In genomic region chr13:104094531-104095385, GRCm38 (mm10) we compare ENCODE assay signal across 9 mouse cellular contexts. TPM values are rescaled to one million over a fixed set of nuclear protein-coding genes. Genes with fewer than 3 reads are reported as not detected.
A peak's percentile ranks its signal among the peaks of the same experiment; 100 is the strongest.
DNase-seq lines count a peak whose midpoint lies in the region; ATAC-seq and TF ChIP-seq lines count a peak whose summit lies in the region.
"Had no signal": no experiment of that assay in that cellular context is flagged by ENCODE, and none has a peak within 500 bp of the region (broad histone marks: within the 10 kb centered on the region; RNA-seq: fewer than 3 reads in every experiment).

No protein-coding gene starts in this region.

- no peaks in the 10 kb centered on the region for H3K27me3 ChIP-seq in CH12.LX (replicated peaks)
- no peaks in the 10 kb centered on the region for H3K27me3 ChIP-seq in heart, embryonic 14.5 days (ENCODE audit: control insufficient read depth, insufficient read depth, low read length)
- no peaks in the 10 kb centered on the region for H3K27me3 ChIP-seq in lung, embryonic 16.5 days (ENCODE audit: control insufficient read depth, insufficient read depth, low read depth, low read length)
- H3K27me3 ChIP-seq: neural tube, embryonic 12.5 days had no signal

- intact Hi-C loops in left cerebral cortex, postnatal 25 days (cut with DNase I): no loop called here
- intact Hi-C loops in left cerebral cortex, postnatal 10 days (cut with DNase I): no loop called here

- no peak for TF ChIP-seq RAD21 in CH12.LX (IDR thresholded peaks at IDR 0.05; ENCODE audit: low read depth, low read length)

- no peak overlapping the region for H3K4me3 ChIP-seq in CH12.LX (replicated peaks in 1 of 3; ENCODE audit: low read depth in 2 of 3, low read length in 2 of 3, poor library complexity in 1 of 3)
- H3K4me3 ChIP-seq in heart, embryonic 14.5 days (ENCODE audit: control insufficient read depth in 1 of 2, insufficient read depth in 1 of 2, low read depth in 1 of 2, low read length in 2 of 2): no peak overlapping the region
- H3K4me3 ChIP-seq in lung, embryonic 16.5 days (ENCODE audit: low read length): no peak overlapping the region
- H3K4me3 ChIP-seq: neural tube, embryonic 12.5 days had no signal

- H3K36me3 ChIP-seq in CH12.LX (replicated peaks in 1 of 2; ENCODE audit: control insufficient read depth in 1 of 2, insufficient read depth in 1 of 2, low read length in 1 of 2): peaks cover 0 to 28% of the 10 kb centered on the region in 2 experiments
- no peaks in the 10 kb centered on the region for H3K36me3 ChIP-seq in heart, embryonic 14.5 days (ENCODE audit: control insufficient read depth, insufficient read depth, low read length)
- H3K36me3 ChIP-seq in lung, embryonic 16.5 days (ENCODE audit: control insufficient read depth, insufficient read depth, low read length): no peaks in the 10 kb centered on the region
- H3K36me3 ChIP-seq: neural tube, embryonic 12.5 days had no signal

- TF ChIP-seq CTCF in CH12.LX (conservative IDR thresholded peaks at IDR 0.05 in 1 of 2, IDR thresholded peaks at IDR 0.05 in 1 of 2; ENCODE audit: low read depth in 2 of 2, low read length in 2 of 2): no peak

- in situ Hi-C loops in CH12.LX (cut with MboI; ENCODE audit: low pct_ligation_motif_present, low pct_unique_long_range_greater_than_20kb, low sequenced_read_pairs): loop anchor here (25.0 kb wide), 1 partner anchor 332 kb away; the partner anchor contains the start of gene Srek1

- no peak for DNase-seq in CH12.LX (ENCODE audit: extremely low read depth)
- DNase-seq in ZHBTc4 (ENCODE audit: low read depth, low spot score): peak; percentile 61
- DNase-seq in left cerebral cortex, postnatal 25 days (ENCODE audit: low spot score in 2 of 2): no peak
- no peak for DNase-seq in left cerebral cortex, postnatal 10 days (ENCODE audit: extremely low spot score in 1 of 2, low spot score in 2 of 2)
- DNase-seq in right cerebral cortex, postnatal 36 days (ENCODE audit: low spot score in 2 of 2): no peak

- no peaks in the 10 kb centered on the region for H3K9me3 ChIP-seq in CH12.LX (replicated peaks; ENCODE audit: low read length)
- no peaks in the 10 kb centered on the region for H3K9me3 ChIP-seq in heart, embryonic 14.5 days (ENCODE audit: control insufficient read depth, low read length)
- H3K9me3 ChIP-seq in lung, embryonic 16.5 days (ENCODE audit: control insufficient read depth, low read length): no peaks in the 10 kb centered on the region
- H3K9me3 ChIP-seq: neural tube, embryonic 12.5 days had no signal

- ATAC-seq in heart, embryonic 14.5 days (ENCODE audit: insufficient number of reproducible peaks, insufficient read depth, low FRiP score, low read depth): peak; percentile 66
- ATAC-seq in lung, embryonic 16.5 days (ENCODE audit: low read depth): peak; percentile 22; the same call in 1 of the 2 replicates
- ATAC-seq: hindbrain, postnatal 0 days had no signal

- TF ChIP-seq EP300 in CH12.LX (IDR thresholded peaks at IDR 0.05; ENCODE audit: low read length): no peak

- WGBS in heart, embryonic 14.5 days: 75% methylated on average over 11 of the region's 11 CpGs
- 69% methylated on average over 11 of the region's 11 CpGs for WGBS in lung, embryonic 16.5 days

- H3K9ac ChIP-seq in CH12.LX (ENCODE audit: insufficient read depth, low read depth): no peak overlapping the region
- H3K9ac ChIP-seq in heart, embryonic 14.5 days (ENCODE audit: low read length): no peak overlapping the region
- H3K9ac ChIP-seq in lung, embryonic 16.5 days (ENCODE audit: low read length): no peak overlapping the region
- H3K9ac ChIP-seq: neural tube, embryonic 12.5 days had no signal

- H3K27ac ChIP-seq in CH12.LX (ENCODE audit: insufficient read depth, low read depth): peak overlapping the region; percentile 43; the same call in 1 of the 2 replicates
- peak overlapping the region in 1 of 2 experiments; percentile 10; a peak in 1 of 4 replicates for H3K27ac ChIP-seq in heart, embryonic 14.5 days (replicated peaks in 1 of 2; ENCODE audit: control insufficient read depth in 1 of 2, insufficient read depth in 1 of 2, low read depth in 2 of 2, low read length in 2 of 2)
- no peak overlapping the region for H3K27ac ChIP-seq in lung, embryonic 16.5 days (ENCODE audit: low read length)
- H3K27ac ChIP-seq: hindbrain, postnatal 0 days; neural tube, embryonic 12.5 days had no signal

- H3K4me1 ChIP-seq in CH12.LX (ENCODE audit: control insufficient read depth in 1 of 2, insufficient read depth in 2 of 2): peaks cover 41 to 89% of the 10 kb centered on the region in 2 experiments
- peaks cover 9 to 28% of the 10 kb centered on the region in 2 experiments for H3K4me1 ChIP-seq in heart, embryonic 14.5 days (ENCODE audit: control insufficient read depth in 2 of 2, insufficient read depth in 2 of 2, low read length in 2 of 2)
- peaks cover 15% of the 10 kb centered on the region; the same call in 1 of the 2 replicates for H3K4me1 ChIP-seq in lung, embryonic 16.5 days (replicated peaks; ENCODE audit: control insufficient read depth, insufficient read depth, low read length)
- H3K4me1 ChIP-seq: neural tube, embryonic 12.5 days had no signal

- H3K79me2 ChIP-seq in CH12.LX (replicated peaks; ENCODE audit: control insufficient read depth, extremely low read depth, insufficient read depth, poor library complexity, severe bottlenecking): peaks cover 22% of the 10 kb centered on the region

- no peak for TF ChIP-seq POLR2A in CH12.LX (IDR thresholded peaks at IDR 0.05; ENCODE audit: low read depth, low read length)

- dilution Hi-C loops in CH12.LX (cut with MboI; ENCODE audit: extremely low pct_ligation_motif_present, extremely low pct_unique_long_range_greater_than_20kb, low sequenced_read_pairs): no loop called here

- no peak overlapping the region for H3K4me2 ChIP-seq in CH12.LX (ENCODE audit: insufficient read depth, low read depth, poor library complexity, severe bottlenecking)
- no peak overlapping the region for H3K4me2 ChIP-seq in heart, embryonic 14.5 days (ENCODE audit: low read length)
- no peak overlapping the region for H3K4me2 ChIP-seq in lung, embryonic 16.5 days (ENCODE audit: low read depth, low read length)
- H3K4me2 ChIP-seq: neural tube, embryonic 12.5 days had no signal

TF ChIP-seq in CH12.LX, 34 proteins besides CTCF, POLR2A, EP300 and RAD21:
- TF ChIP-seq USF2 (conservative IDR thresholded peaks at IDR 0.05; ENCODE audit: low read depth, low read length): peak; percentile 67
- no peak for TF ChIP-seq ZC3H11A (IDR thresholded peaks at IDR 0.05; ENCODE audit: low read depth, low read length)
- no peak for TF ChIP-seq CHD1 (IDR thresholded peaks at IDR 0.05; ENCODE audit: low read depth, low read length)
- no peak for TF ChIP-seq NELFE (IDR thresholded peaks at IDR 0.05; ENCODE audit: low read depth, low read length)
- peak; percentile 74; the same call in 1 of the 2 replicates for TF ChIP-seq MAX (IDR thresholded peaks at IDR 0.05; ENCODE audit: low read length)
- TF ChIP-seq TBP (conservative IDR thresholded peaks at IDR 0.05; ENCODE audit: low read depth, low read length): 0 out of 2 replicates have a peak, but pooled peaks have one; percentile 24
- peak; percentile 42; the same call in 1 of the 2 replicates for TF ChIP-seq MYC (IDR thresholded peaks at IDR 0.05; ENCODE audit: low read depth, low read length)
- no peak for TF ChIP-seq UBTF (IDR thresholded peaks at IDR 0.05; ENCODE audit: low read depth, low read length)
- peak; percentile 79 for TF ChIP-seq USF1 (IDR thresholded peaks at IDR 0.05; ENCODE audit: low read depth, low read length)
- 0 out of 2 replicates have a peak, but pooled peaks have one; percentile 22 for TF ChIP-seq TCF12 (IDR thresholded peaks at IDR 0.05; ENCODE audit: low read depth, low read length)
- peak; percentile 35; the same call in 1 of the 2 replicates for TF ChIP-seq MXI1 (IDR thresholded peaks at IDR 0.05; ENCODE audit: low read depth, low read length)
- peak; percentile 69 for TF ChIP-seq BHLHE40 (IDR thresholded peaks at IDR 0.05; ENCODE audit: low read depth, low read length)

RNA-seq across cellular contexts. Expression of gene Nln, which starts 14.7 kb away (rescaled TPM):
- 38.5 and 47.3 TPM in 2 replicates for total RNA-seq in CH12.LX (2012; rRNA removed)
- total RNA-seq in CH12.LX (2014; rRNA removed): 70.5 and 76.5 TPM in 2 replicates
- 51.2 and 55.2 TPM in 2 replicates for polyA plus RNA-seq in CH12.LX (2012; ENCODE audit: insufficient read length, low read depth)
- 25.0 and 25.6 TPM in 2 replicates for polyA plus RNA-seq in heart, embryonic 14.5 days (2014; fragmentation: Nextera tagmentation; extraction: Ambion mirVana)
- polyA plus RNA-seq in lung, embryonic 16.5 days (2015; fragmentation: Nextera tagmentation; extraction: Ambion mirVana): 18.1 and 22.1 TPM in 2 replicates
- total RNA-seq in left cerebral cortex, postnatal 25 days (2021): 10 to 100 TPM; 23.9 to 31.0 TPM
- 10 to 100 TPM; 43.7 to 46.3 TPM for total RNA-seq in left cerebral cortex, postnatal 10 days (2021)

RNA-seq across cellular contexts. Expression of gene Sgtb, which starts 14.8 kb away (rescaled TPM):
- total RNA-seq in CH12.LX (2012; rRNA removed) (3.8 and 5.0 TPM in 2 replicates), CH12.LX (2014; rRNA removed) (3.5 and 3.6 TPM in 2 replicates)
- polyA plus RNA-seq in CH12.LX (2012; ENCODE audit: insufficient read length, low read depth): 3.1 and 3.5 TPM in 2 replicates
- polyA plus RNA-seq in heart, embryonic 14.5 days (2014; fragmentation: Nextera tagmentation; extraction: Ambion mirVana): 2.2 and 2.9 TPM in 2 replicates
- polyA plus RNA-seq in lung, embryonic 16.5 days (2015; fragmentation: Nextera tagmentation; extraction: Ambion mirVana): 5.7 and 6.3 TPM in 2 replicates
- total RNA-seq in left cerebral cortex, postnatal 25 days (2021): 100 to 1,000 TPM; 127 to 139 TPM
- total RNA-seq in left cerebral cortex, postnatal 10 days (2021): 10 to 100 TPM; 70.6 to 71.7 TPM

Comparison
In these comparisons a context has a peak if more than half of its experiments do, and no peak if none do; other contexts are left out.
1. RNA of gene Sgtb, which starts 14.8 kb away (total RNA-seq): 127 to 139 TPM in left cerebral cortex, postnatal 25 days and 70.6 to 71.7 TPM in left cerebral cortex, postnatal 10 days; 3.5 to 5.0 TPM in CH12.LX; every median in the first group is over 10 times any median in the second.